Mouse (Mus musculus): ENCODE measurements around the gene Srrm4. TPM values are rescaled to one million over a fixed set of nuclear protein-coding genes. Genes with fewer than 3 reads are reported as not detected.

Srrm4 gene
- polyA plus RNA-seq, 1 experiment from 2014 or later = 20.7 TPM

- no peaks in the 10 kb centered on the region for H3K36me3 ChIP-seq (ENCODE audit: control insufficient read depth, insufficient read depth, low read length)
- H3K27me3 ChIP-seq (ENCODE audit: control insufficient read depth, insufficient read depth, low read length) = no peaks in the 10 kb centered on the region
Observed at GRCm38 (mm10) chr5:116447821-116448350, 143.7 kb downstream of the Srrm4 start.

GRCm38 (mm10) chr5:116446552-116446951, 145.1 kb downstream of the Srrm4 start:
- Histone ChIP-seq H3K9me3 (ENCODE audit: control insufficient read depth, low read length) (no peaks in the 10 kb centered on the region), H3K4me1 (ENCODE audit: control insufficient read depth, insufficient read depth, low read length) (no peaks in the 10 kb centered on the region), H3K36me3 (ENCODE audit: control insufficient read depth, insufficient read depth, low read length) (no peaks in the 10 kb centered on the region), H3K27me3 (ENCODE audit: control insufficient read depth, insufficient read depth, low read length) (no peaks in the 10 kb centered on the region), H3K4me2 (ENCODE audit: low read depth) (no peak overlapping the region), H3K27ac (ENCODE audit: low read depth, low read length) (no peak overlapping the region), H3K9ac (ENCODE audit: low read length) (no peak overlapping the region), H3K4me3 (ENCODE audit: low read depth, low read length) (no peak overlapping the region)
- no peak for DNase-seq (ENCODE audit: low spot score)
- WGBS = 51% methylated on average over 23 of the region's 23 CpGs
- no peak for ATAC-seq (ENCODE audit: insufficient read depth, low FRiP score, low TSS enrichment)

More at GRCm38 (mm10) chr5:116447821-116448350, 143.7 kb downstream of the Srrm4 start:
- Histone ChIP-seq H3K9me3 (ENCODE audit: control insufficient read depth, low read length) (no peaks in the 10 kb centered on the region), H3K4me2 (ENCODE audit: low read depth) (no peak overlapping the region), H3K4me1 (ENCODE audit: control insufficient read depth, insufficient read depth, low read length) (no peaks in the 10 kb centered on the region), H3K27ac (ENCODE audit: low read depth, low read length) (no peak overlapping the region), H3K9ac (ENCODE audit: low read length) (no peak overlapping the region), H3K4me3 (ENCODE audit: low read depth, low read length) (no peak overlapping the region)
- no peak for DNase-seq (ENCODE audit: low spot score)
- ATAC-seq (ENCODE audit: insufficient read depth, low FRiP score, low TSS enrichment) = no peak
- WGBS = 51% methylated on average over 11 of the region's 11 CpGs

- Histone ChIP-seq H3K4me3 (ENCODE audit: low read depth, low read length) (no peak overlapping the region), H3K4me1 (ENCODE audit: control insufficient read depth, insufficient read depth, low read length) (no peaks in the 10 kb centered on the region), H3K4me2 (ENCODE audit: low read depth) (no peak overlapping the region), H3K36me3 (ENCODE audit: control insufficient read depth, insufficient read depth, low read length) (no peaks in the 10 kb centered on the region), H3K27ac (ENCODE audit: low read depth, low read length) (no peak overlapping the region), H3K9me3 (ENCODE audit: control insufficient read depth, low read length) (no peaks in the 10 kb centered on the region), H3K9ac (ENCODE audit: low read length) (no peak overlapping the region), H3K27me3 (ENCODE audit: control insufficient read depth, insufficient read depth, low read length) (no peaks in the 10 kb centered on the region)
- ATAC-seq (ENCODE audit: insufficient read depth, low FRiP score, low TSS enrichment) = no peak
- no peak for DNase-seq (ENCODE audit: low spot score)
- 49% methylated on average over 10 of the region's 10 CpGs for WGBS
Observed at GRCm38 (mm10) chr5:116445634-116446367, 145.8 kb downstream of the Srrm4 start.

- DNase-seq (ENCODE audit: low spot score) (no peak), ATAC-seq (ENCODE audit: insufficient read depth, low FRiP score, low TSS enrichment) (no peak)
- 58% methylated on average over 27 of the region's 27 CpGs for WGBS
- H3K4me1 ChIP-seq (ENCODE audit: control insufficient read depth, insufficient read depth, low read length) = no peaks in the 10 kb centered on the region
- no peaks in the 10 kb centered on the region for H3K27me3 ChIP-seq (ENCODE audit: control insufficient read depth, insufficient read depth, low read length)
- H3K27ac ChIP-seq (ENCODE audit: low read depth, low read length) = no peak overlapping the region
- no peaks in the 10 kb centered on the region for H3K36me3 ChIP-seq (ENCODE audit: control insufficient read depth, insufficient read depth, low read length)
- no peak overlapping the region for H3K9ac ChIP-seq (ENCODE audit: low read length)
- no peak overlapping the region for H3K4me2 ChIP-seq (ENCODE audit: low read depth)
- no peak overlapping the region for H3K4me3 ChIP-seq (ENCODE audit: low read depth, low read length)
- no peaks in the 10 kb centered on the region for H3K9me3 ChIP-seq (ENCODE audit: control insufficient read depth, low read length)
Observed at GRCm38 (mm10) chr5:116444517-116444916, 147.1 kb downstream of the Srrm4 start.

GRCm38 (mm10) chr5:116443459-116443940, 148.1 kb downstream of the Srrm4 start:
- H3K27ac ChIP-seq (ENCODE audit: low read depth, low read length) = no peak overlapping the region
- H3K9me3 ChIP-seq (ENCODE audit: control insufficient read depth, low read length) = no peaks in the 10 kb centered on the region
- no peak overlapping the region for H3K9ac ChIP-seq (ENCODE audit: low read length)
- ATAC-seq (ENCODE audit: insufficient read depth, low FRiP score, low TSS enrichment) (no peak), DNase-seq (ENCODE audit: low spot score) (no peak)
- no peaks in the 10 kb centered on the region for H3K36me3 ChIP-seq (ENCODE audit: control insufficient read depth, insufficient read depth, low read length)
- WGBS = 82% methylated on average over 8 of the region's 8 CpGs
- H3K4me3 ChIP-seq (ENCODE audit: low read depth, low read length) = no peak overlapping the region
- no peaks in the 10 kb centered on the region for H3K27me3 ChIP-seq (ENCODE audit: control insufficient read depth, insufficient read depth, low read length)
- H3K4me2 ChIP-seq (ENCODE audit: low read depth) = no peak overlapping the region
- no peaks in the 10 kb centered on the region for H3K4me1 ChIP-seq (ENCODE audit: control insufficient read depth, insufficient read depth, low read length)

GRCm38 (mm10) chr5:116442697-116443458, 148.7 kb downstream of the Srrm4 start:
- no peaks in the 10 kb centered on the region for H3K4me1 ChIP-seq (ENCODE audit: control insufficient read depth, insufficient read depth, low read length)
- no peak overlapping the region for H3K9ac ChIP-seq (ENCODE audit: low read length)
- DNase-seq (ENCODE audit: low spot score) = no peak
- H3K27me3 ChIP-seq (ENCODE audit: control insufficient read depth, insufficient read depth, low read length) = no peaks in the 10 kb centered on the region
- H3K27ac ChIP-seq (ENCODE audit: low read depth, low read length) = no peak overlapping the region
- H3K9me3 ChIP-seq (ENCODE audit: control insufficient read depth, low read length) = no peaks in the 10 kb centered on the region
- H3K4me2 ChIP-seq (ENCODE audit: low read depth) = no peak overlapping the region
- no peak for ATAC-seq (ENCODE audit: insufficient read depth, low FRiP score, low TSS enrichment)
- H3K36me3 ChIP-seq (ENCODE audit: control insufficient read depth, insufficient read depth, low read length) = no peaks in the 10 kb centered on the region
- 84% methylated on average over 7 of the region's 7 CpGs for WGBS
- no peak overlapping the region for H3K4me3 ChIP-seq (ENCODE audit: low read depth, low read length)

GRCm38 (mm10) chr5:116440251-116440650, 151.4 kb downstream of the Srrm4 start:
- WGBS = 77% methylated on average over 4 of the region's 4 CpGs
- ATAC-seq (ENCODE audit: insufficient read depth, low FRiP score, low TSS enrichment) = no peak
- no peaks in the 10 kb centered on the region for H3K36me3 ChIP-seq (ENCODE audit: control insufficient read depth, insufficient read depth, low read length)
- no peak overlapping the region for H3K4me3 ChIP-seq (ENCODE audit: low read depth, low read length)
- H3K4me2 ChIP-seq (ENCODE audit: low read depth) = no peak overlapping the region
- H3K27ac ChIP-seq (ENCODE audit: low read depth, low read length) = no peak overlapping the region
- H3K9me3 ChIP-seq (ENCODE audit: control insufficient read depth, low read length) = no peaks in the 10 kb centered on the region
- DNase-seq (ENCODE audit: low spot score) = no peak
- H3K4me1 ChIP-seq (ENCODE audit: control insufficient read depth, insufficient read depth, low read length) = no peaks in the 10 kb centered on the region
- H3K9ac ChIP-seq (ENCODE audit: low read length) = no peak overlapping the region
- H3K27me3 ChIP-seq (ENCODE audit: control insufficient read depth, insufficient read depth, low read length) = no peaks in the 10 kb centered on the region

DNA sequence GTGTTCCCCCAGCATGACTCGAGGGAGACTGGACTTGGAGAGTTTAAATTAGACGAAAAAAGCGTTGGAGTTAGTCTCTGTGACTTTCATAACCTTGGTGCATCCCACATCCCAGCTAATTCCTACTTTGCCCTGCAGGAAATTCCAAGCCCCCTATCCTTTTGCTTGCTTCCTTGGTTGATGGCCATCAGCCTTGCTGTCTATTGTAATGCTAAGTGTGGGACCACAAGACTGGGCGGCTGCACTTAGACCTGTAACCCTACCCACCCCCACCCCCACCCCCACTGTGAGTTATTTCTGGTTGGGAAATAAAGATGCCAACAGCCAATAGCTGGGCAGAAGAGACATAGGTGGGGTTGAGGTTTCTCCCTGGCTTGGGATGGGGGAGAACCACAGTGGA, 153.3 kb downstream of the Srrm4 start:
- Histone ChIP-seq H3K9ac (ENCODE audit: low read length) (no peak overlapping the region), H3K36me3 (ENCODE audit: control insufficient read depth, insufficient read depth, low read length) (no peaks in the 10 kb centered on the region), H3K4me3 (ENCODE audit: low read depth, low read length) (no peak overlapping the region), H3K9me3 (ENCODE audit: control insufficient read depth, low read length) (no peaks in the 10 kb centered on the region), H3K27me3 (ENCODE audit: control insufficient read depth, insufficient read depth, low read length) (no peaks in the 10 kb centered on the region), H3K27ac (ENCODE audit: low read depth, low read length) (no peak overlapping the region), H3K4me1 (ENCODE audit: control insufficient read depth, insufficient read depth, low read length) (no peaks in the 10 kb centered on the region), H3K4me2 (ENCODE audit: low read depth) (no peak overlapping the region)
- 28% methylated on average over 4 of the region's 4 CpGs for WGBS
- DNase-seq (ENCODE audit: low spot score) (no peak), ATAC-seq (ENCODE audit: insufficient read depth, low FRiP score, low TSS enrichment) (no peak)
